Mouse (Mus musculus): ENCODE measurements at regions not wholly inside any gene's neighbourhood (a gene's known extent, or its start where the extent isn't known, plus 50 kb on each side); places are given as distances from the start of the nearest gene placed in this dataset.
A peak's percentile ranks its signal among the peaks of the same experiment; 100 is the strongest.

DNA sequence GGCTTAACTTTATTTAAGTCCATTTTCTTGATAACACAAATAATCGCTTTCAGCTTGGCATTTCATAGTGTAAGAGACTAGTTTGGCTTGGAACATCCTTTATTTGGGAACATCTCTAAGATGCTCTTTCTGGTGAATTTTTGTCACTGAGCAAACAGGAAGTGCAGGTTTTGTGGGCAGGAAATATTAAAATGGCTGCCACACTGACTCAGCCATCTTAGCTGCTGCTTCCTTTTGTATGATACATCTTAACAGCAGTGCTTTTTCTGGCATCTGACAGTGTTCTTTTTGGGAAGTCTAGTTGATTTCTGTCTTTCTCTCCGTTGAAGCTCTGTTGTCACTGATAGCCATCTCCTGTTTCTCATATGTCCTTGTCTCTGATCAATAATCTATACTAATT, 329.4 kb upstream of the Tet2 start:
- no peak for DNase-seq (ENCODE audit: low spot score)

DNA sequence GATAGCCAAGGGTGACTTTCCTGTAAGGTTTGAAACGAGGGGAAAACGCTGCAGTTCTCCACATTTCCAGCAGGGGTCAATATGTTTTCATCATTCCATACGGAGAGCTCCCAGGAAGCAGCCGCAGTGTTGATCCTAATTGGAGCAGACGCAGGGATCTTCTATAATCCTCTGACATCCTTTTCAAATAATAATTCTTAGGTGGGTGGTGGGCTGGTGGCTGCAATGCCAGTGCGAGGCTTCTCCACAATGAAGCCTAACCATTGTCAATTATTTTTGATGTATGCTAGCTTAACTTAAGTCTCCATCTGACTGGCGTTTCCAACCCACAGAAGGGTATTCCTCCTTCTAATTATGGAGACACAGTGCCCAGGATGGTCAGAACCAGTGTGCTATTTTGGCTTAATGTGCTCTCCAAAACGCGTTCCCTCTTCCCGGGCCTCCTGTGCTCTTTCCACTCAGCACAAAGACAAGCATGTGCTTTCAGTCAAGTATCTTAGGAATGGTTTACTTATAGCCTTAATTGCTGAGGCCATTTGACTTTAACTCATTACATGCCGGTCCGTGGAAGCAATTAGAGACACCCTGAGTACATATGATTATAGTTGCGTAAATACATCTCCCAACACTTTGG, 331.6 kb upstream of the Tet2 start:
- peak; percentile 27 for DNase-seq (ENCODE audit: low spot score)

- no peak for DNase-seq (ENCODE audit: low spot score)
Observed at GRCm38 (mm10) chr3:133877310-133877709, 332.4 kb upstream of the Tet2 start.

DNA sequence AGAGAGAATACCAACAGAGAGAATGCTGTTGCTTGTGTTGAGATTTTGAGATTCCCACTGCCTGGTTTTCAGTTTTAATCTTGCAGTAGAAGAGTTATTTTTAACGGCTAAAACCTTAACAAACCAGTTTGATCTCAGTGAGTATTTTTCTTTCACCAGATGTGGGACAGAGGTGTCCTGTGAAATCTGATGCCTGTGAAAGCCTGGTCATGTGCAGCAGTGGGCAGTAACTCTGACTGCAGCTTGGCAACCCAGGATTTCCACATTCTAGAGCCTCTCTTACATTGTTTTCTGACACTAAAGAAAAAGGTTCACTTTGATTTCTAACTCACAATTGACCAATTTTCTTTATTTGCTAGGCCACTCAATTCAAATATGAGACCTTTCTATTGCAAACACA, 335.7 kb upstream of the Tet2 start:
- DNase-seq (ENCODE audit: low spot score) = no peak

- no peak for DNase-seq (ENCODE audit: low spot score)
Observed at GRCm38 (mm10) chr3:133901931-133902330, 334.4 kb upstream of the Cxxc4 start.

DNA sequence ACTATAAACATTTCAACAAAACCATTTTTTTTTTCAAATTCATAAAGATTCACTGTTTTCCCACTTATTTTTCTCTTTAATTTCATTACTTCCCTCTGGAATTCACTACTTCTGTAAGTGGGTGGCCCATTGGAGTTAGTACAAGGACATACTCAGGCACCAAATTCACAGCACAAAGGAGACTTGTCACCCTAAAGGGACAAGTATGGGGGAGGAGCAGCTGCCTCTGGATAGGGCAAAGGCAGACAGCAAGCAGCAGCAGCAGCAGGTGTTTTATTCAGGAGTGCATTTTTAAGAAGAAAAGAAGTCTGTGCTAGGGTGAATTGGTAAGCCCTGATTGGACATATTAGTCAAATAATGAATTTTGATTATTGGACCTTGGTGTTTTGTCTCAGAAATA, 314.1 kb upstream of the Cxxc4 start:
- no peak for DNase-seq (ENCODE audit: low spot score)

DNA sequence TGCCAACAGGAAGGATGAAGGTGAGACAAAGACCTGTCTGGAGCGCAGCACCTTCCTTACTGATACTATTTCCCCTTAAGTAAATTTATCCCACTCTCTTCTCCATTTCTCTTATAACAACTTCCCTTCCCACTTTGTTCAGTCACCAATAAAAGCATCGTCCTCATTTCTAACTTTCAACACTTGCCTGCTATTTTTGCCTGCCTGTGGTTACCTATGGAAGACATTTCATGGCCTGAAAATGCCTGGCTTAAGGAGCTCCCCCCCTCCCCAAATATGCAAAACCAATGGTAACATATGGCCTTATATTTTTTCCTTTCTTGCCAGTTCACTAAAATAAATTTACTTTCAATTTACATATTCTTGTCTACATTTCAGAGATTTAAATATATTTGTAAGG, 271.0 kb upstream of the Cxxc4 start:
- no peak for DNase-seq (ENCODE audit: low spot score)

DNA sequence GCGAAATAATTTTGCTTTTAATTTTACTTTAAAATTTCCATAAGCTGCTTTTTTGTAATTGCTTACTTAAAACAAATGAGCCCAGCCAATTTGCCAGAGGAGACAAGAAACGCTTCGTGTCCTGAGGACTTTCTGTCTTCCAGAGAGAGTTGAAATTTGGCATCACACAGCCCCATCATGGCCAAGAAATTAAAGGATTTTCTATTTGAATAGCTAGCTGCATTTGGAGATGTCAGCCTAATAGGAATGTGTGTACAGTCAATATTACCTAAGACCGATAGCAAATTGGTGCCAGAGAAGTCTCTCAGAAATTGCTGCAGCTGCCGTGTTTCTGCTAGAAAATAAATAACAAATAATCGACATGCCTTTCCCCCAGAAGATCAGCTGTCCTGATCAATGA, 268.1 kb upstream of the Cxxc4 start:
- DNase-seq (ENCODE audit: low spot score) = no peak

DNA sequence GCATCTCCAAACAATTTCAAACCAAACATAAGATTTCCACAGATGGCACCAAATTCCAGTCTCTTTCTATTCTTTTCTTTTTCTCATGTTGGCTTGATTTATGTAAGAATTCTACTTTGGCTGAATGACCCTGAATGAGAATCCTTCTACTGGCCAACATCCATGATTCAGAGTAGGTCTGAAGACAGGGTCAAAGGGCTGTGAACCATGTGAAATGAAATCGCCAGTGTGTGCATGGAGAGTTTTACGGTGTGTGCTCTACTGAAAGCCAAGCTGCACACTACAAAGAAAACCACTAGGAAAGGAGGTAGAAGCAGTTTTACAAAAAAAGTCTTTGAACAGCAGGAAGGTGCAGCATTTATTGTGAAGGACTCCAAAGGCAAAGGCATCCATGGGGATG, 263.5 kb upstream of the Cxxc4 start:
- DNase-seq (ENCODE audit: low spot score) = no peak

- DNase-seq (ENCODE audit: low spot score) = no peak
Observed at GRCm38 (mm10) chr3:133987681-133988080, 248.6 kb upstream of the Cxxc4 start.

DNA sequence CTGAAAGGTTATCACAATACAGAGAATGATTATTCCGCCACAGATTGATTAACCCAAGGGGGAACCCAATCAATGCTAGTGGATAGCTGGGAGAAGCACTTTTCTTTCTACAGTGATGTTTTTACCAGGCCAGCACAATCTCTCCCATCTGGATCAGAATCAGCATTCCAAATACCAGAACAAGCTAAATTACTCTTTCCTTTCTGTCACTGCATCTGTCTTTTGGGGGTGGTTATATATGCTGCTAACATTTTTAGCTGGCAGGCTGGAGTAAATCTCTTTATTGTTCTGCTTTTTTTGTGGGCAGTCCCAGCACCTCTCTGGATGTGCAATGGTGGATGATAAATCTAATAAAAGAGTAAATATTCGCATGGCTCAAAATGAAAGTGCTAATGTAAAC, 242.3 kb upstream of the Cxxc4 start:
- DNase-seq (ENCODE audit: low spot score) = no peak

- no peak for DNase-seq (ENCODE audit: low spot score)
Observed at GRCm38 (mm10) chr3:133999965-134000364, 236.3 kb upstream of the Cxxc4 start.

- DNase-seq (ENCODE audit: low spot score) = no peak
Observed at GRCm38 (mm10) chr3:134000595-134000994, 235.7 kb upstream of the Cxxc4 start.

DNA sequence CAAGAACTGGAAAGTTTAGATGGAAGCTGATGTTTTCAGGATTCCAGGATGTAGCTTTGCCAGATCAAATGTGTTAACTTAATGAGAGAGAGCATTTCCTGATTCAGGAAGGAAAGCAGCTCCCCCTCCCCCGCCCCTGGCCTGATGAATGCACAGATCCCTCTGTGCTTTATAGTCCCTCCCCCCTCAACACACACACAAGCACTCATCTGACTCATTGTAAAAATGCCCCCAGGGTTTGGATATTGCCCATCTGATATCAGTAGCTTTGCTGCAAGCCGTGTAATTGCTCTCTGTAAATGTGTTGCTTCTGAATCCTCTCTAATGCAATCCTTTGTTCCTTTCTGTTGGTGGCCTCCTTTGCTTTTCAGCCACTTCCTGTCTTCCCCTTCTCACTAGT, 221.5 kb upstream of the Cxxc4 start:
- DNase-seq (ENCODE audit: low spot score) = no peak

DNA sequence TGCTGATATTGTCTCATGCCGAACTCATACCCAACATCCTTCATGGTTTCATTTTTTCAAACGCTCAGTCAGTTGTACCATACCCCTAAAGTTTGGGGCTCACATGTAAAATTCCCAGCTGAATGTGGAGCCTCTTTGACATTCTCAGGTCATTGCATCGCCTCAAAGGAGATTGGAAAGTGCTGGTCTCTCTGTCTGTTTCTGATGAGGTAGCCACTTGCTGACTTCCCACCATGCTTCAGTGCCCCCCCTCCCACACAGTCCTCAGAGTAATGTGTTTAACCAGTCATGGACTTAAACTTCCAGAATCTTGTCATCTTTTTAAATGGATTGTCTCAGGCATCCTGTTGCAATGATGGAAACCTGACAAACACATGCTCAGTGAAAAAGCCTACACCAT, 220.9 kb upstream of the Cxxc4 start:
- DNase-seq (ENCODE audit: low spot score) = no peak

GRCm38 (mm10) chr3:134033862-134034261, 202.4 kb upstream of the Cxxc4 start:
- DNase-seq (ENCODE audit: low spot score) = no peak

DNA sequence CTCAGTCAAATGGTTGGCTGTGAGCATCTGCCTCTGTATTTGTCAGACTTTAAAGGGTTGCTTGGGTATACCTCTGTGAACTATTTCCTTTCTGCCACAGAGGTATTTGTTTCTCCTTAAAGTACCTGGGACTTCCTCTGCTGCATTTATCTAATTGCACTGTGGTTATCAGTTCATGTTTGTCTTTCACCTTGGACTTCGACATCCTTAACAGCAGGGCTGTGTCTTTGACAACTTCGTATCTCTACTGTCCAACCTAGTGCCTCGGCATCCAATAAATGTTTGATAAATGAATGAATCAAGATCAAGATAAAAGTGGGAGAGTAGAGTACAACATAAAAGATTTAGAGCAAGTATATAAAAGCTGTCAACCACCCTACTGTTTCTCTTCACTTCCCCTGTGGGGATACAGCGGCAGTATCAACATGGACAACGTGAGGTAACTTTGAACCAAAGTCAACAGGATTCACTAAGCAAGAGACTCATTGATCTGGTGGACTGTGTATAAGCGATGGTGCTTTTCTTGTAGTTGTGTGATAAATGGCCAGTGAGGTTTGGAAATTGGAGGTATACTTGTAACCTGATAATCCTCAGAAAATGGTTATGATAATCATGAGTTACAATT, 199.9 kb upstream of the Cxxc4 start:
- DNase-seq (ENCODE audit: low spot score) = no peak

DNA sequence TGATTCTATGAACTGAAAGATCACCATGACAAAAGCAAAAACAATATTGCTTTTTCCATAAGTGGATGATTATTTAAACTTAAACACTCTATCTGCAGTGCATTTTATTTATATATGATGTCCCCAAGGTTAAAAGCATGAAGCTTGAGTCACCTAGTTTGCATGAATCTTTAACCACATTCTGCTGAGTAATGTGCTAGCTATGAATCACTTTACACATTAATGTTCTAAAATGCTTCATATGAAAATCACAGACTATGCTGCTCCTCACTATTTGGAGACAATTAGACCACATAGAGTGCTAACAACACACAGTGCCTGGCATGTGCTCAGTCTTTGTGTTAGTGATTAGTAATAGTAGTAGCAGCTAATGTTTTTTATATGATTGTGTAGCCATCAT, 185.6 kb upstream of the Cxxc4 start:
- no peak for DNase-seq (ENCODE audit: low spot score)

GRCm38 (mm10) chr3:134082461-134082860, 153.8 kb upstream of the Cxxc4 start:
- DNase-seq (ENCODE audit: low spot score) = no peak

DNA sequence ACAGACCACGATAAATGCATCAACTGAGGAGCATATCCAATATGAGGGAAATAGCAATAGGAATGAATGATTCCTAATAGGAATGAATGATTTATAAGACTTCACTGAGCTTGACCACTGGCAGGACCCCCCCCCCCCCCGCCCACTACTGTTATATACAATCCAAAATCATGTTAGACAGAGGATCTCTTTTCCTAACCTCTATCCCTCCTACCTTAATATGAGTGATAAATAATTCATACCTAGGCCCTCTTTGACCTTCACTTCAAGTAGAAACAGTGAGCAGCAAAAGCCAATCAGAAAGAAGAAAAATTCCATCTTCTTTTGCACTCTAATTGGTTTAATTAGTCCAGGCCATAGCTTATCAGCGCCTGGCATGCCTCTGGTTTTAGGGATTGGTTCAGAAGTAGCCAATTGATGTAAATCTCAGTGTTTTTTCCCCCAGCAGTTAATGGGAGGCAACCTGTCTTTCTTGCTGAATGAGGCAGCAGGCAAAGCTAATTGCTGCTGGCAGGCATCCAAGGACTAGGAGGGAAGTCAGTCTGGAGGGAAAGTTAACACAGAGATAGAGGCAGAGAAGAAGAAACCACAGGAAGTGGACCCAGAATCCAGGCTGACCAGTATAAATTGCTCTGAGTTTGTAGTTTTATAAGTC, 136.7 kb upstream of the Cxxc4 start:
- DNase-seq (ENCODE audit: low spot score) = no peak

GRCm38 (mm10) chr3:134102151-134102738, 134.0 kb upstream of the Cxxc4 start:
- DNase-seq (ENCODE audit: low spot score) = no peak

- no peak for DNase-seq (ENCODE audit: low spot score)
Observed at GRCm38 (mm10) chr3:134104625-134105024, 131.7 kb upstream of the Cxxc4 start.

DNA sequence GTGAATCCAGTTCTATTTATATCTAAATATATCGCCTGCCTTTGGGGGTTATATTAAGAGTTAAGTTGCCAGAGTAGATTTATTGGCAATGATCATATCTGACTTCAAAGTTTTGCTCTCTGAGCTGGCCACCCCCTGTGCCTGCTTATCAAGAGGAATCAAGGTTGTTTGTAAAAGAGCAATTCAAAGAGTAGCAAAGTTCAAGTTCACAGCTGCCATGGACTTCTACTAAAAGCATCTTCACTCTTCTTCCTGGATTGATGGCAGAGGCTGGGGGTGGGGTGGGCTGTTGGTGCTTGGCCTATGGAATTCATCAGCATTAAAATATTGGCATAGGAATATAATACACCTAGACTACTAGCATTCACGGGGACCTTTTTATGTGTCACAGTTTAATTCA, 131.2 kb upstream of the Cxxc4 start:
- no peak for DNase-seq (ENCODE audit: low spot score)

Data from ovary, postnatal 10 days (tissue).